Comparison of ENCODE assay signal across 8 mouse cellular contexts in the genomic region with DNA sequence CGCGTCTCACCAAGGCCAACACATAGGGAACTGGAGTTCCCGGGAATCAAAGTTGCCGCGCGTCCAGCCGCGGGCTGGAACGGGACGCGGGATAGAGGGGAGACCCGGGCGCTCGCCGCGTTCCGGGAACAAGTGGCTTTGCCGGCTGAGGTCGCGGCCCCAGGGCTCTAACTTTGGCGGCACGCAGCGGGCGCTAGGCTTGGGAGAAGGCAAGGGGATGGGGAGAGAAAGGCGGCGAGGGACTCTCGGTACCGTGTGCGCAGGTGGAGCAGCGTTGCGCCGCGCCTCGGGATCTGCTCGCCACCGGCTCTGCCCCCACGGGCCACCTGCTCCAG. TPM values are rescaled to one million over a fixed set of nuclear protein-coding genes. Genes with fewer than 3 reads are reported as not detected.
DNase-seq lines count a peak whose midpoint lies in the region; ATAC-seq lines count a peak whose summit lies in the region.

No protein-coding gene starts in this region.

- peaks cover 72% of the 10 kb centered on the region for H3K27me3 ChIP-seq in liver, embryonic 11.5 days (replicated peaks; ENCODE audit: control insufficient read depth, insufficient read depth, low read length)
- peaks cover 57% of the 10 kb centered on the region for H3K27me3 ChIP-seq in embryonic facial prominence, embryonic 15.5 days
- peaks cover 61% of the 10 kb centered on the region for H3K27me3 ChIP-seq in hindbrain, embryonic 14.5 days (ENCODE audit: control insufficient read depth, insufficient read depth, low read length)

- H3K9ac ChIP-seq in liver, embryonic 11.5 days (ENCODE audit: low read depth, low read length): no peak overlapping the region
- peak overlapping the region; percentile 21; the same call in 1 of the 2 replicates for H3K9ac ChIP-seq in embryonic facial prominence, embryonic 15.5 days
- H3K9ac ChIP-seq in hindbrain, embryonic 14.5 days: peak overlapping the region; percentile 79

- H3K27ac ChIP-seq in liver, embryonic 11.5 days (ENCODE audit: low read depth, low read length): no peak overlapping the region
- no peak overlapping the region for H3K27ac ChIP-seq in embryonic facial prominence, embryonic 15.5 days (replicated peaks)
- H3K27ac ChIP-seq in hindbrain, embryonic 14.5 days: no peak overlapping the region

- peak overlapping the region; percentile 86 for H3K4me2 ChIP-seq in liver, embryonic 11.5 days
- peak overlapping the region; percentile 97 for H3K4me2 ChIP-seq in embryonic facial prominence, embryonic 15.5 days (replicated peaks)
- H3K4me2 ChIP-seq in hindbrain, embryonic 14.5 days (replicated peaks): peak overlapping the region; percentile 100

- H3K4me3 ChIP-seq in liver, embryonic 11.5 days (ENCODE audit: low read depth, low read length): peak overlapping the region; percentile 53
- H3K4me3 ChIP-seq in embryonic facial prominence, embryonic 15.5 days (replicated peaks): peak overlapping the region; percentile 58
- H3K4me3 ChIP-seq in hindbrain, embryonic 14.5 days (replicated peaks; ENCODE audit: low read length): peak overlapping the region; percentile 68

- H3K36me3 ChIP-seq in liver, embryonic 11.5 days (ENCODE audit: control insufficient read depth, insufficient read depth, low read length): no peaks in the 10 kb centered on the region
- H3K36me3 ChIP-seq in embryonic facial prominence, embryonic 15.5 days: no peaks in the 10 kb centered on the region
- H3K36me3 ChIP-seq in hindbrain, embryonic 14.5 days (replicated peaks; ENCODE audit: control insufficient read depth, insufficient read depth): no peaks in the 10 kb centered on the region

- H3K9me3 ChIP-seq in liver, embryonic 11.5 days (ENCODE audit: control insufficient read depth, low read length): no peaks in the 10 kb centered on the region
- no peaks in the 10 kb centered on the region for H3K9me3 ChIP-seq in embryonic facial prominence, embryonic 15.5 days (replicated peaks)
- H3K9me3 ChIP-seq in hindbrain, embryonic 14.5 days (ENCODE audit: control insufficient read depth, low read length): no peaks in the 10 kb centered on the region

- ATAC-seq in liver, embryonic 11.5 days (replicated peaks; ENCODE audit: low FRiP score): no peak
- ATAC-seq in embryonic facial prominence, embryonic 15.5 days (ENCODE audit: insufficient number of reproducible peaks, low FRiP score, low TSS enrichment, low read depth): no peak
- ATAC-seq in hindbrain, embryonic 14.5 days (ENCODE audit: low FRiP score): no peak; the same call in 1 of the 2 replicates
- ATAC-seq in CD4-positive, CD25-positive, alpha-beta regulatory T cell, adult 4 months: no peak

- WGBS in liver, embryonic 11.5 days: 2% methylated on average over 34 of the region's 37 CpGs
- under 1% methylated on average over 37 of the region's 37 CpGs for WGBS in embryonic facial prominence, embryonic 15.5 days
- WGBS in hindbrain, embryonic 14.5 days: under 1% methylated on average over 37 of the region's 37 CpGs

- DNase-seq in liver, embryonic 11.5 days (ENCODE audit: low spot score): no peak
- DNase-seq in liver: no peak
- DNase-seq in hindbrain, embryonic 14.5 days (ENCODE audit: low spot score): no peak
- DNase-seq in neural tube, embryonic 10.5 days (ENCODE audit: extremely low spot score, low spot score): peak; percentile 57
- DNase-seq in yolk sac, embryonic 10.5 days (ENCODE audit: low spot score): no peak
- DNase-seq in kidney, postnatal 25 days: no peak

- H3K4me1 ChIP-seq in liver, embryonic 11.5 days (replicated peaks; ENCODE audit: control insufficient read depth, insufficient read depth, low read length): peaks cover 6% of the 10 kb centered on the region; the same call in 1 of the 2 replicates
- H3K4me1 ChIP-seq in embryonic facial prominence, embryonic 15.5 days: peaks cover 19% of the 10 kb centered on the region
- H3K4me1 ChIP-seq in hindbrain, embryonic 14.5 days (replicated peaks; ENCODE audit: control insufficient read depth, insufficient read depth, low read length): peaks cover 13% of the 10 kb centered on the region

RNA-seq across cellular contexts. Expression of a gene that starts 9.7 kb away (rescaled TPM):
- 0.42 and 0.80 TPM in 2 replicates for polyA plus RNA-seq in liver, embryonic 11.5 days (2014; fragmentation: Nextera tagmentation; extraction: Ambion mirVana)
- 0.73 and 1.2 TPM in 2 replicates for polyA plus RNA-seq in embryonic facial prominence, embryonic 15.5 days (2015; fragmentation: Nextera tagmentation; extraction: Ambion mirVana)
- 6.3 and 6.8 TPM in 2 replicates for polyA plus RNA-seq in hindbrain, embryonic 14.5 days (2014; fragmentation: Nextera tagmentation; extraction: Ambion mirVana)
- 1 to 10 TPM; 6.7 to 8.1 TPM for polyA plus RNA-seq in CD4-positive, CD25-positive, alpha-beta regulatory T cell, adult 4 months (2017; shearing (Covaris generic))
